Mouse (Mus musculus) bone marrow macrophage, adult 2 months (primary cell): Measurements from ENCODE around the gene Sf3b5. TPM values are rescaled to one million over a fixed set of nuclear protein-coding genes. Genes with fewer than 3 reads are reported as not detected.

Experiments used
- H3K27ac ChIP-seq: 2 replicates; pipeline ENCODE4 v1.5.1; 2012; ENCODE audit warnings: low read depth, low read length; ENCODE audit not compliant: insufficient read depth
- H3K4me1 ChIP-seq: 2 replicates; pipeline ENCODE4 v1.6.1; 2012; ENCODE audit warnings: low read length; ENCODE audit not compliant: control insufficient read depth, insufficient read depth
- H3K4me3 ChIP-seq: 2 replicates; pipeline ENCODE4 v1.5.1; 2012; ENCODE audit warnings: mild to moderate bottlenecking, low read length, moderate library complexity; ENCODE audit not compliant: insufficient read depth
- CTCF ChIP-seq: IDR thresholded peaks from 2 replicates; pipeline ENCODE4 v1.5.1; 2012; ENCODE audit warnings: low read depth, mild to moderate bottlenecking, low read length, moderate library complexity
- POLR2A ChIP-seq: IDR thresholded peaks from 2 replicates; pipeline ENCODE4 v1.6.1; 2012; ENCODE audit warnings: mild to moderate bottlenecking, low read depth, low read length, borderline replicate concordance
- polyA plus RNA-seq: library from polyadenylated mRNA; stranded (reverse); fragments of >200 nt; gene quantifications from 2 replicates; pipeline ENCODE4 v1.2.4, GENCODE M21; 2012; ENCODE audit not compliant: missing spikeins, insufficient read depth, insufficient read length

Sf3b5 gene
- polyA plus RNA-seq, 1 experiment = 17.1 TPM

DNA sequence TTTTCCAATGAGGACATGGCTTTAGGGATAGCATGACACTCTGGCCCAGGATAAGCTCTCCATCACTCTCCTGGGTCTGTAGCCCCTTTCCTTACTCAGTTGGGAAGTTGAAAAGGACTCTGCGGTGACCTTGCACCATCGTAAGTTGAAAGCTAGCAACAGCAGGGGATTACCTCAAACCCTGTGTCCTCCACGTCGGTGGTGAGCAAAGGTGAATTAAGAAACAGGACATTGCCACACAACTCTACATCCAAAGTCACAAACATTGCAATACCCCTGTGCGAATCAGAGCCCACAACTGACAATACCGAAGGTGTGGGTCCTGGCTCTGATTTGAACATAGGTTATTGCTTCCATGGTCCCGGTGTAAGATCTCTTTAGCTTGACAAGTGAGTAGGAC, 29.2 kb upstream of the Sf3b5 start:
- no peak overlapping the region for H3K27ac ChIP-seq
- no peaks in the 10 kb centered on the region for H3K4me1 ChIP-seq
- TF ChIP-seq POLR2A (no peak), CTCF (no peak)
- H3K4me3 ChIP-seq = no peak overlapping the region

DNA sequence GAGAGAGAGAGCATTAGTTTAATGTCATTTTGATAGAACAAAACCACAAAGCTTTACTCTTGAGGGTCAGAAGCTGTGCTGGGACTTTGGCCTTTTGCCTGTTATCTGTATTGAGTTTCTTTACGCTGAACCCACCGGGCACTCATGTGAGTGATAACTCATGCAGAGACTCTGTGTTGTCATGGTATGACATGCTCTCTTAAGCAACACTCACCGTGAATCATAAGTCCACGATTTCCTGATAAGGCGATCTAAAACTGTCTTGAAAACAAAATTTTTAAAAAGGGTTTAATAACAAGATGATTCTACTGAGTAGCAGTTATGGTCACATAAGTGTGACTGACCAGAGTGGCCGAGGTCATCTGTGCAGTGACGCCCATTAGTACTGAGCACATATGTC, 28.6 kb upstream of the Sf3b5 start:
- no peak overlapping the region for H3K27ac ChIP-seq
- H3K4me1 ChIP-seq = no peaks in the 10 kb centered on the region
- no peak overlapping the region for H3K4me3 ChIP-seq
- no peak for TF ChIP-seq POLR2A

DNA sequence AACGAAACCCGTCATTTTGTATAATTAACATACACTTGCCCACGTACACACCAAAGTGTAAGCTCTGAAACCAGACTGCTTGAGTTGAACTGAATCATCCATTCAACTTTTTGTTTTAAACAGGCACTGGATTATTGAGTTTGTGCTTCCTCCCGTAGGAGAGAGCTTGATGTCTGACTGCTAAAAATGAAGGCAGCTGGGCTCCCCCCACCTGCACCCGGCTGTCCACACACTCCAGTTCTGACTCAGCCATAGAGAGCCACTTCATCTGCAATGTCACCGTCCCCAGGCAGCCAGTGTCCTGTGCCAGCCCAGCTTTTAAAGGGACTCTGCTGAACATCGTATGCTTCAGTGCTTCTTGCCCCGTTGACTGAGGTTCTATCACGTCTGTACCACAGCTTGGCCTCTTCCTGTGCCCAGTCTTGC, 27.3 kb upstream of the Sf3b5 start:
- no peaks in the 10 kb centered on the region for H3K4me1 ChIP-seq
- no peak for TF ChIP-seq CTCF
- H3K4me3 ChIP-seq = no peak overlapping the region
- H3K27ac ChIP-seq = no peak overlapping the region

DNA sequence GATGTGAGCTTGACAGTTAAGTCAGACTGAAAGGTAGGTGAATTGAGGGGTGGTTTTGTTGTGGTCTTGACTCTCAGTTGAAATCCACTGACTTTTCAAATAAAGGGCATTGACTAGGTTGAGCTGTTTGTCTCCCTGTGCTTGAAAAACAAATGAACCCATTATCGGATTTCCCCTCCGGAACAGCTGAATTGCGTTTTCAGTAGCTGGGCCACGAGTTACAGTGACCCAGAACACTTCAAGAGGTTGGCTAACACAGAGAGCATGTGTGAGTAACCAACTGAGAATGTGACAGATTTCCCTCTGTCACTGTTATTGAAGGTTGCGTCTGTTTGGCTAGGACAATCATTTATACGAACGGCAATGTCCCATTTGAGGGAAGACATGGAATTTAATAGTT, 24.1 kb upstream of the Sf3b5 start:
- no peaks in the 10 kb centered on the region for H3K4me1 ChIP-seq
- H3K4me3 ChIP-seq = no peak overlapping the region
- H3K27ac ChIP-seq = no peak overlapping the region
- no peak for TF ChIP-seq POLR2A
- TF ChIP-seq CTCF = no peak

DNA sequence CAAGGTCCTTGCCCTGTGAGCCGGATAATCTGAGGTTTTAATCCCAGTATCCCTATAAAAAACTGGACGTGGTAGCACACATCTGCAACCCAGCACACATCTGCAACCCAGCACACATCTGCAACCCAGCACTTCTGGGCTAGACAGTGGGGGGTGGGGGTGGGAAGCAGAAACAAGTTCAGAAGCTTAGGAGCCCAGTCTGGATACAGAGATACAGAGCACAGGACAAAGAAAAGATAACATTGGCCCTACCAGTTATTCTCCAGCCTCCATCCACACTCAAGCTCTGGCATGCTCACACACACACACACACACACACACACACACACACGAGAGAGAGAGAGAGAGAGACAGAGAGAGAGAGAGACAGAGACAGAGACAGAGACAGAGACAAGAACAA, 21.6 kb upstream of the Sf3b5 start:
- H3K27ac ChIP-seq = no peak overlapping the region
- no peaks in the 10 kb centered on the region for H3K4me1 ChIP-seq
- H3K4me3 ChIP-seq = no peak overlapping the region
- TF ChIP-seq CTCF = no peak
- TF ChIP-seq POLR2A = no peak

DNA sequence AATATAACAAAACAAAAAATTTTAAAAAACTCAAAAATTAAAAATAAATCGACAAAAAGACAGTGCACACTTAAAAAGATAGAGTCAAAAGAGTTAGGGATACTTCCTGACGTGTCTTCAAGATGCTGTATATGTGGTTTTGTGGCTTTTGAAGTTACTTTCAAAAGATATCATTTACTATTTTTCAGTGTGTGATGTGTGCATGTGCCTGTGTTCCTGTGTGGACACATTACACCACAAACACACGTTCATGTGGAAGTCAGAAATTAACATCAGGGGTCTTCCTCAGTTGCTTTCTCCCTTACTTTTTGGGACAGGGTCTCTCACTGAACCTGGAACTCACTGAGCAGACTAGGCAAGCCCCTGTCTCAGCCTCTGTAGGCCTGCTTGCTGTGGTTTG, 20.1 kb upstream of the Sf3b5 start:
- H3K4me1 ChIP-seq = 0 out of 2 replicates have a peak, but pooled peaks cover under 1% of the 10 kb centered on the region
- TF ChIP-seq POLR2A (no peak), CTCF (no peak)
- H3K27ac ChIP-seq = no peak overlapping the region
- H3K4me3 ChIP-seq = no peak overlapping the region

DNA sequence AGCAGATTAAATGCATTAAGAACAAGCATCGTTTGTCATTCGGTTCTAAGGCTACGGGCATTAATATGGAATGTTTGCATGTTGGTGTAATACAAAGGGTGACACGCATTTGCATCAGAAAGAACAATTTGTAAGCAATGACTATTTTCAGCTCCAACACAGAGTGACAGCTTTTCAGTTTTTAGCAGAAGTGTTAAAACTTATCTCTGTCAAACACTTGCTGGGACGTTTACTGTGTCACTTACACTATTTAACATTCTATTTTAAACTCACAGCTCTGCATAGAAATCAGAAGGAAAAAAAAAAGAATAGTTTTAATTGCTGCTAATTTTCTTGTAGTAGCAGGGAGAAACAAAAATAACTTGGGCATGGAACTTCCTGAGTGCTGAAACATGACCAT, 18.7 kb upstream of the Sf3b5 start:
- no peak overlapping the region for H3K27ac ChIP-seq

DNA sequence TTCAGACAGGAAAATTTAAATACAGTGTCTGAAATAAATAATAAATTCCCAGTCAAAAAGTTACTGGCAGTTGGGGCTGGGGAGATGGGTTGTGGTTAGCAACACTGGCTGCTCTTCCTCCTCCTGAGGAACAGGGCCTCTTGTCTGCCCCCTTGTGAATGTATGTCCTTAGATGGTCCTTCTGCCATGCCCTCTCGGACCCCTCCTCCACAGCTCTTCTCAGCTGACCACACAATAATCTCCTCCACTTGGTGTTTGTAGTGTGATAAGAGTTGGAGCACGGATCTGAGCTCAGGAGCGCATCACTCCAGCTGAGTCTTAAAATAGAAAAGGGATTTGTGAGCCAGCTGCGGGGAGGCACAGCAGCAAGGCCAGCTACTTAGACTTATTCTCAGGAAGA, 18.2 kb upstream of the Sf3b5 start:
- H3K4me1 ChIP-seq = peaks cover 4% of the 10 kb centered on the region; the same call in 1 of the 2 replicates
- no peak for TF ChIP-seq POLR2A
- no peak overlapping the region for H3K27ac ChIP-seq
- no peak overlapping the region for H3K4me3 ChIP-seq

More for the DNA sequence above, 18.7 kb upstream of the Sf3b5 start:
- Histone ChIP-seq H3K4me3 (no peak overlapping the region), H3K4me1 (peaks cover 4% of the 10 kb centered on the region; the same call in 1 of the 2 replicates)
- TF ChIP-seq POLR2A (no peak), CTCF (no peak)

DNA sequence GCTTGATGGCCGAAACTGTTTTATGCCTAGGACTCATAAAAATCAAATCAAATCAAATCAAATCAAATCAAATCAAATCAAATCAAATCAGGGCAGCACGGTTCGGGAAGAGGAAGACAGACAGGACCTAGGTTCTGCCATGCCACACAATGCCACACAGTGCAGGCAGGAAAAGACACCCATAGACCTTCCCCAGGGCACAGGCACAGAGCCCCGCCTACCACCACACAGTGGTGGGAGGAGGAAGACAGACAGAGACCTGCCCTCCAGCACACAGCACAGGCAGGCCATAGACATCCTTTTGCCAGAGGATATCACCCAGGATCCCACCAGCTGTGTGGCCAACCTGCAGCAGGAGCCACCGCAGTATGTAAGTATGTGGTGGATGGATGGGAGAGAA, 13.2 kb upstream of the Sf3b5 start:
- peaks cover 6% of the 10 kb centered on the region for H3K4me1 ChIP-seq
- no peak for TF ChIP-seq CTCF
- TF ChIP-seq POLR2A = no peak
- no peak overlapping the region for H3K27ac ChIP-seq
- no peak overlapping the region for H3K4me3 ChIP-seq

DNA sequence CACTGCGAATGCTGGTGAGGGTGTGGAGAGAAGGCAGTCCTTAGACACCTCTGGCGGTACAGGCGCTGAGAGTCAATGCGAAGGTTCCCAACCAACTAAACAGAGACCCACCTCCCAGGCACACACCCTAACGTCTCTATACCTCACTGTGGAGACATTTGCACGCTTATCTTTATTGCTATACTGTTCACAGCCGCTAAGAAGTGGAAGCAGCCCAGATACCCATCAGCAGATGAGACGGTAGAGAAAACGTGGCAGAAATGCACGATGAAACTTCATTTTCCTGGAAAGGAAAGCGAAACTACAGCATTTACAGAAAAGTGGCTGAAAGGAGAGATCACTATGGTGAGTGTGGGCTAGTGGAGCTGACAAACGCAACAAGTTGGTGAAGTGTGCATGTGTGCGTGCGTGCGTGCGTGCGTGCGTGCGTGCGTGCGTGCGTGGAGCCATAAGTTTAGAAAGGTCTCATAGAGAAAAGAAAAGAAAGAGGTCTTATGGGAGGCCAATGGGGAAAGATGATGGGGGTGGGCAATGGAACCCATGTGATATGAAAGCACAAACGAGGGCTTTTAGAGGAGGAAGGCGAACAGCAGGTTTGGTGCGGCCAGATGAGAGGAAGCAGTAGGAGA, 11.6 kb upstream of the Sf3b5 start:
- Histone ChIP-seq H3K4me3 (no peak overlapping the region), H3K4me1 (peaks cover 6% of the 10 kb centered on the region), H3K27ac (no peak overlapping the region)
- TF ChIP-seq POLR2A (no peak), CTCF (no peak)
